Mouse (Mus musculus) hindlimb bud, embryonic 11.5 days (tissue): Measurements from ENCODE around the gene Tmem63c.

Experiments used
- DNase-seq: peaks from one replicate; pipeline ENCODE4 v3.0.0-alpha.2; 2012; ENCODE audit warnings: low read depth, low spot score; ENCODE audit errors: extremely low spot score

Tmem63c gene

GRCm38 (mm10) chr12:87021040-87021439, at the start of gene Tmem63c:
Gene Tmem63c (plus strand): TSS chr12:87021340.
- no peak for DNase-seq

- no peak for DNase-seq
Observed at GRCm38 (mm10) chr12:86973216-86973615, 47.9 kb upstream of the Tmem63c start.

GRCm38 (mm10) chr12:86973706-86974105, 47.4 kb upstream of the Tmem63c start:
- no peak for DNase-seq

GRCm38 (mm10) chr12:86974387-86975288, 46.5 kb upstream of the Tmem63c start:
- DNase-seq = no peak

DNA sequence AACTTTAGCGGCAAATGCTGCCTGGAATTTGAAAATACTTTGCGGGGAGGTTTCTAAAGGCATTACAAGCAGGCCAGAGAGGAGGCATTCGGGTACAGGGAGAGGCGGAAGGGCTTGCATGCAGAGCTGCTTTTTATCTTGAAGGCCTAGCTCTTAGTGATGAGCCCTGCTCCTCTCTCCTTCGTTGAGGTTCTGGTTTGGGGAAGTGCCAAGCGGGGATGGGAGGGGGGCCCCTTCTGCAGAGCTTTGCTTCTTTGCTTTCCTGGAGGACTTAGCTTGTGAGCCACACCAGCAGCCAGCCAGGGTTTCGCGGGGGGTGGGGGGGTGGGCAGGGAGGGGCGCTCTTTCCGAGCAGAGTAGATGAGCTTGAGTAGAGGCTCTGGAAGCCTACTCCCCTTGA, 45.4 kb upstream of the Tmem63c start:
- DNase-seq = no peak

- no peak for DNase-seq
Observed at GRCm38 (mm10) chr12:86976511-86977168, 44.5 kb upstream of the Tmem63c start.

DNA sequence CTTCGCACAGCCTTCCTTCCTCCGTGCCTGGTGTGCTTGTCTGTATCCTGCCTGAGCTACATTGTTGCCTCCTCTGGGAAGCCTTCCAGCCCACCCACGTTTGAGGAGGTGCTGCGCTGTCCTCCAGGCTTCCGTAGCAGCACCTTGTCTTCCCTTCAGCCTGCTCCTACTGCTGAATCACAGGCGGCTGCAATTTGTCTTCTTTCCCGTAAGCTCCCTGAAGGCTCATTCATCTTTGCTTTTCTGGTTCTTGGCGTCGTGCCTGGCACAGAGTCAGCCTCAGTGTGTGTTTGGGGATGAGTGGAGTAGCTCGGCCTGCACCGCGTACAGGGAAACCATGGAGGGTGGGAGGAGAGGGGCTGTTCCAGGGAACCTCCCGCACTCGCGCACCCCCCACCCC, 43.3 kb upstream of the Tmem63c start:
- no peak for DNase-seq

DNA sequence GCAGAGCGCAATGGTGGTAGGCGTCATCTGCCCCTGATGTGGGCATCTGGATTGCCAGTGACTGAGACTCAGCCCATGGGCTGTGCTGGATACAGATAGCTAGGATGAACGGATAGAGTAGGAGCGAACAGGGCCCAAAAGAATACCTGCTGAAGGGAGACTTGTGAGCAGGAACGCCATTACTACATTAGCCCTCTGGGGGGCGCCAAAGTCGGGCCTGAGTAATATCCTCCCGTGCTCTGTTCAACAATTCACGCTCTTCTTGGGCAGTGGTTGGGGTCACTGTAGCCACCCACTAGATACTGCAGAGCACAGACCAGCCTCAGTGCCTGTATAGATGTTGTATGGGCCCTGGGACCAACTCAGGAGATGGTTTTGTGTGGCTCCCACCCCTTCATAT, 40.0 kb upstream of the Tmem63c start:
- no peak for DNase-seq

DNA sequence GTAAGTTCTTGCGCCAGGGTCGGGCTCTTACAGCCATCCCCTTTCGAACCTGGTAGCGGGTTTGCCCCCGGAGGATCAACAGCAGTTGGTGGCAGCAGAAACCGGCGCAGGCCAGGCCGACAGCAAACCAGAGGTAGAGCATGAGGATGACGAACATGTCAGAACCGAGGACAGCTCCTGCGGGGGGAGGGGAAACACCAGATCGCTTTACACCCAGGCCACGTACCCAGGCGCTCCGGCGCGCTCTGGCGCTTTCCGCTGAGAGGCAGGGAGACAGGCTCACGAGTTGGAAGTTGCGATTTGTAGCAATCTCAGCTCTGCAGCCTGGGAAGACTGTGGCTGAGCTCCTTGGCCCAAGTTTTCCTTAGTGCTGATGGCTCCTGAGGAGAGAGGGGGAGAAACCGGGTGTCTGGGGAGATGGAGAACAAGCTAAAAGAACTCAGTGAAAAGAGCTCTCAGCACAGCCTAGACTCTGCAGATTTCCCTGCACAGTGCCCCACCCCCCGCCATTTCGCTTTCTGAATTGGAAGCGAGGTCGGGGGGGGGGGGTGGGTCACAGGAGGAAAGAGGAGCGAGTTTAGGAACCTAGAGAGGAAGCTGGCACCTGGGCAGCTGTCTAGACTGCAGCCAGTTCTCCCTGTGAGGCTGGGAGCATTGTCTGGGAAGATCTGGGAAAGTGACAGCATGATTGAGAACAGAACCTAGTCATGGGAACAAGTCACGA, 37.5 kb upstream of the Tmem63c start:
- DNase-seq = peak; percentile 50

GRCm38 (mm10) chr12:86984194-86984555, 37.0 kb upstream of the Tmem63c start:
- peak; percentile 31 for DNase-seq

DNA sequence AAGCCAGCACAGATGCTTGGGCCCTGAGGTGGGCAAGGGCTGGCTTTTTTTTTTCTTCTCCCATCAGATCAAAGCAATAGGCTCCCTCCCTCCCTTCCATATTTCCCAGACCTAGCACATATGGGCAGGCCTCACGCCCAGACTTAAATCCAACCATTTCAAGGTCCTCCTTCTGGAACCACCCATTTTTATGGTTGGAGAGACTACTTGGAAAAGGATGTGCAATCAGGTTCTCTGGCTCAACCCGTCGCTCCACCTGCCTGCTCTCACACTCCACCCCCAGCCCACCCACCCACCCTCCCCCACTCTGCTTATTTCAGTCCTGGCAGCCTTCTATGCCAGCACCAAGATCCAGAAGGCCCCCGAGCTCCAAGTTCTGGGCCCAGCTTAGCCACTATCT, 34.6 kb upstream of the Tmem63c start:
- no peak for DNase-seq

DNA sequence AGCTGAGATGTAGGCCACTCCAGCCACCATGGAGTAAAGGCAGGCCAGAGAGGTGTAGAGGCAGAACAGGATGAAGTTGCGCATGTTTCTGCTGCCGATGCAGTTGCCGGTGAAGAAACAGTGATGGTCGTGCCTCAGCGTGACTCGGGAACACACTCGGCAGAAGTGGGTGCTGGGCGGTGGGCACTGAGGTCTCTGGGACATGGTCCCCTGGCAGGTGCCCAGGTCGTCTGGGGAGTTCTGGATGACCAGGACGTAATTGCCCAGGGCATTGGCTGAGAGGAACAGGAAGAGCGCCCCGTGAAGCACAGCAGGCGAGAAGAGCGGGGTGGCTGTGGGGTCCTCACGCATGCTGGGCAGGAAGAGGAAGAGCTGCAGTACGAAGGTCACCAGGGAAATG, 32.9 kb upstream of the Tmem63c start:
- no peak for DNase-seq

DNA sequence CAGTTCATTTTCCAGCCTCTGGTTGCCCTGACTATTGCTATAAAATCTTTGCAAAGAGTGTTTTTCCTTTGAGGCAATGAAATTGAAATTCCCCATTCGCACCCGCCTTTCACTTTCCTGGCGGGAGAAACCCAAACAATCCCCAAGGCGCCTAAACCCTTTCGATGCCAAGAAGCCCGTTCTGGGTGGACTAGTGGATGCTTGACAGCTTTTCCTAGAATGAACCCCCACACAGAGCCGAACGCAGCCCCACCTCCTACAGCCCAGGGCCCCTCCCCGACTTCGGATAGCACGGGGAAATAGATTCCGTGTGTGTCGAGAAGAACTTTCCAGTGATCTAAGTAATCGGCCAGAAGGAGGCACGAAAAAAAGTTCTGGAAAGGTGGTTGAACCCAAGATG, 31.8 kb upstream of the Tmem63c start:
- no peak for DNase-seq

DNA sequence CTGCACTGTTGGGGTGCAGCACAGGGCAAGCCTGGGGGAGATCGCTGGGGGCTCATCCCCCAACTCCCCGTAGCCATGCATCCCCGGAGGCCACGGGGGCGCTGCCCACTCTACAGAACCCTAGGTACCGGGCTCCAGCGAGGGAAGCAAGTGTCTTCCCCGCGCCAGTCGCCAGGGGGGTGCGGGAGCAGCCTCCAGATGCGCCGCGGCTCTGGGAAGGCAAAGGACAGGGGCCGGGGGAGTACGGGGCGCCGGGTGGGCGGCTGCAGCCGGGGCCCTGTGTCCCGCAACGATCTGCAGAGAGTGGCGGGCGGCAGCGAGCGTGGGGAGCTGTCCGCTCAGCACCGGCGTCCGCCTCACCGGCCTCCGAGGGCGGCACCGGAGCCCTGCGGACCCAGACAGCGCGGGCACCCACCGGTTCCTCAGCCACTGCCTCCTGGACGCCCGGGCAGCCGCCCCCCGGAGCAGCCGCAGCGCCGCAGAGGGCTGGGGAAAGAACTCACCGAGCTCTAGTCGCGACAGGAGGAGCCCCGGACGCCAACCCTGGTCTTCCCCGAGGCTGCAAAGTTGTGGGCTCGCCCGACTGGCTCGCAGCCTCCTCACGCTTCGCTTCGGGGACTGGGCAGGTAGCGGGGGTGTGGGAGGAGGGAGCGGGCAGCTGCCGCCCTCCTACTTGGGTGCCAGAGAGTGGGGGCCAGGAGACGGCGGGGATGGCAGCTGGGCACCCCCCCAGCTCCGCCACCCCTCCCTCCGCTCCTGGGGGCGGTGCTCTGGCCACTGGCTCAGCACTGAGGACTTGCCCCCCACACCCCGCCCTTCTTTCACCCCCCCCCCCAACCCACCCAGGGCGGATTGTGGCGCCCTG, 31.0 kb upstream of the Tmem63c start, which contains the start of gene Zdhhc22:
TSS of gene Zdhhc22 (minus strand) at position 541 of the 865 bp plus-strand sequence.
- DNase-seq = no peak

- DNase-seq = no peak
Observed at GRCm38 (mm10) chr12:86990755-86991110, 30.4 kb upstream of the Tmem63c start.

DNA sequence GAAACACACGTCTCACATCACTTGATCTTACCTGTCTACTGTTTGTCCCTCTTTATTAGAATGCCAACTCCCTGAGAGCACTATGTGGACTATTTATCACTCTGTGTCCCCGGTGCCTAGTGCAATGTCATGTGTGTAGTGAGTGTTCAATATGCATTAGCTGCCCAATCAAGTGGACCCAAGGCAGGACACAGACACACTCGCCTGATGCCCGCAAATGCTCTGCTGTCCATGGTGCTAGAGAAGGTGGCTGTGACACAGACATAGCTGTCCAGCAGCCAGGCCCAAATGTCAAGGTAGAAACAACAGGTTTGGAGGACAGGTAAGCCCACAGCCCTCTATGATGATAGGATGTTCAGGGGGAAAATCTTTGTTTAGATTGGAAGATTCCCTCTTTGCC, 27.0 kb upstream of the Tmem63c start:
- DNase-seq = no peak

DNA sequence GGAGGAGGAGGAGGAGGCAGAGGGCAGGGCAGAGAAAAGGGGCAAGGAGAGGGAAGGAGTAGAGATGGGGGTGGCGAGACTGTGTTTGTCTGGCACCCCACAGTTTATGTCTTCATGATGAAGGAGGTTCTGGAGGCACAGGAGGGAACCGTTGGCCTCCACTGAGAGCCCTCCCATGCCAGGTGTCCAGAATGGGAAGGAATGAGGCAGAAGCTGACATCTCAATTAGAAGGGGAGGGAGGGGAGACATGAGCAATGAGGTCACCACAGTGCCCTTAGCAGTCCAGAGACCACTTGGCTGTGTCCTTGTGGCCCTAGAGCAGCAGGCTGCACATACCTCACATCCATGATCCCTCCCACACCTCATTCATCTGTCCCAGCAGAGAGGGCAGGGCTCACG, 26.4 kb upstream of the Tmem63c start:
- no peak for DNase-seq

- DNase-seq = no peak
Observed at GRCm38 (mm10) chr12:86995931-86996330, 25.2 kb upstream of the Tmem63c start.

DNA sequence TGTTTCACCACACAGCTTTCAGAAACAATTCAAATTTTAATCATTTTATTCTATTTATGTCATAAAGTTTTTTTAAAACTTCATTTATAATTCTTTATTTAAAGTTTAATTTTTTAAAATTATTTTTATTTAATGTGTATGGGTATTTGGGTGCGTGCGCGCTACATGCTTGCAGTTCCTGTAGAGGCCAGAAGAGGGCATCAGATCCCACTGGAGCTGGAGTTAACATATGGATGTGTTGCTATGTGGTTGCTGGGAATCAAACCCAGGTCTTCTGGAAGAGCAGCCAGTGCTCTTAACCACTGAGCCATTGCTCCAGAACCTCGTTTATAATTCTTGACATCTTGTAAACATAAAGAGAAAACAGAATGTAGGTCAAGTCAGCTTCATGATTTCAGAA, 22.4 kb upstream of the Tmem63c start:
- DNase-seq = no peak

GRCm38 (mm10) chr12:86999283-86999820, 21.8 kb upstream of the Tmem63c start:
- no peak for DNase-seq
